Mouse (Mus musculus) left cerebral cortex, postnatal 14 days (tissue): Measurements from ENCODE around the gene 9530077C05Rik. TPM values are rescaled to one million over a fixed set of nuclear protein-coding genes. Genes with fewer than 3 reads are reported as not detected.

Experiments used
- DNase-seq, 2 experiments: peaks; one replicate each; pipeline ENCODE4 v3.0.0; 2021 to 2022; ENCODE audit warnings: low spot score in 2 of 2, mixed read lengths in 1 of 2
- intact Hi-C: fragments of 180-260 bp; cut with DNase I; formaldehyde crosslinking; loops from one replicate; pipeline ENCODE4 v1.15.1; 2025
- total RNA-seq, 2 experiments: library from RNA; stranded (reverse); gene quantifications; 2 replicates each; pipeline ENCODE4 v1.2.3; 2021

Gene 9530077C05Rik
- total RNA-seq, 2 experiments from 2014 or later = 7.4 to 8.1 TPM

DNA sequence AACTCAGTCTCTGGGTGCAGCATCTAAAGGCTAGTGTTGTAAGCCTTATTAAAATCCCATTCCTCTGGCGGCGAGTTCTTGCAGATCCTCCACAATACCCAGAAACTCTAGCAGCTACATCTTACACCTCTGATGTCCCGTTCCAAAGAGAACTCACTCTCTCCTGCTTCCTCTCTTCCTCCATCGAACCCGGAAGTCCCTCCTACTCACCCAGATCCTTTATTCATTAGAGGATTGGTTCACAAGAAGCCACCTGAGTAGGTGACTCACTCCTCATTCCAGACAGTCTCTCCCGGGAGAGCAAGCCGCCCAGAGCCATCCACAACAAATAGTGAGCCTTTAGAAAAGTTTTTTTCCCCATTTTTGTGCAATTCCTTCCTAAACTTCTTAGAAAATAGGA lies 74.9 kb downstream of the 9530077C05Rik start:
- DNase-seq = no peak

DNA sequence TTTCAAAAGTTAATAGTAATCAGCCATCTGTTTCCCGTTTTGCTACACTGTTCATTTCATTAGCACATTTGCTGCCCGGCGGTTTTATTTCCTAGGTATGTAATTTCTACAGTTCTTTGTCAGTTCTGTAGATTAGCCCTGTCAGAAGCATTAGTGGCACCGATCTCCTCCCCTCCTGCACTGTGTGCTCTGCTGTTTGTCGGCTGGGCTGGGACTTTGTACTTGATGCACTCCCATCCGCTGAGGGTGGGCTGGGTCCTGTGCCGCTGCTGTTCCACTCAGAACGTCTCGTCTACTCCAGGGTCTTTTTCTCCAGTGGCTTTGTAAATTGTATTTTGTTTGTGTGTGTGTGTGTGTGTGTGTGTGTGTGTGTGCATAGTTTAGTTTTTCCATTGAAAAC lies 77.7 kb downstream of the 9530077C05Rik start:
- DNase-seq = no peak

More for the DNA sequence above, 74.9 kb downstream of the 9530077C05Rik start:
- intact Hi-C loops = no loop called here

More for the DNA sequence above, 77.7 kb downstream of the 9530077C05Rik start:
- intact Hi-C loops = no loop called here

Other genes with a start within 250 kb of the 9530077C05Rik start
- under 1 TPM in 1 of 2 experiments, not detected in 1; 0.24 TPM for gene Zfp872, start 223.4 kb upstream of the 9530077C05Rik start, total RNA-seq
- 10 to 100 TPM; 17.5 to 18.6 TPM for gene Zfp809, start 185.8 kb upstream of the 9530077C05Rik start, total RNA-seq
- gene Zfp599, start 151.6 kb upstream of the 9530077C05Rik start, total RNA-seq = 1 to 10 TPM; 2.8 TPM
- gene Zfp810, start 103.9 kb upstream of the 9530077C05Rik start, total RNA-seq = 10 to 100 TPM; 15.9 to 17.4 TPM
- 1 to 10 TPM; 4.2 to 4.6 TPM for gene Anln, start 22.3 kb upstream of the 9530077C05Rik start, total RNA-seq
- gene Gm17545, start 42.8 kb downstream of the 9530077C05Rik start, total RNA-seq = not detected
- gene Rp9, start 58.2 kb downstream of the 9530077C05Rik start, total RNA-seq = 10 to 100 TPM; 39.3 to 42.0 TPM
- 10 to 100 TPM; 24.6 to 28.3 TPM for gene Bbs9, start 64.2 kb downstream of the 9530077C05Rik start, total RNA-seq